ENCODE assay signal across 9 mouse cellular contexts in genomic region chr7:44427666-44428065, GRCm38 (mm10). TPM values are rescaled to one million over a fixed set of nuclear protein-coding genes. Genes with fewer than 3 reads are reported as not detected.
A peak's percentile ranks its signal among the peaks of the same experiment; 100 is the strongest.
DNase-seq lines count a peak whose midpoint lies in the region; ATAC-seq and TF ChIP-seq lines count a peak whose summit lies in the region.
"Had no signal": no experiment of that assay in that cellular context is flagged by ENCODE, and none has a peak within 500 bp of the region (broad histone marks: within the 10 kb centered on the region; RNA-seq: fewer than 3 reads in every experiment).

No protein-coding gene starts in this region.

- no peak overlapping the region for H3K27ac ChIP-seq in heart, embryonic 12.5 days (ENCODE audit: poor library complexity, severe bottlenecking)
- H3K27ac ChIP-seq in ES-E14 (ENCODE audit: insufficient read depth, low read depth, low read length, poor library complexity, severe bottlenecking) = no peak overlapping the region
- peak overlapping the region; percentile 89 for H3K27ac ChIP-seq in forebrain, embryonic 16.5 days (ENCODE audit: low read length)
- H3K27ac ChIP-seq in midbrain, embryonic 10.5 days (replicated peaks) = peak overlapping the region; percentile 99

- ATAC-seq in heart, embryonic 12.5 days (ENCODE audit: insufficient number of reproducible peaks, low FRiP score) = no peak
- no peak; the same call in none of the 2 replicates for ATAC-seq in forebrain, embryonic 16.5 days
- ATAC-seq in monocyte, adult 5-6 weeks (replicated peaks; ENCODE audit: insufficient number of reproducible peaks, low FRiP score, low TSS enrichment, poor library complexity, severe bottlenecking) = no peak

- in situ Hi-C loops in ES-E14 (cut with MboI; ENCODE audit: low sequenced_read_pairs in 2 of 2, unreplicated experiment in 2 of 2) = loop anchor here in 1 of 2 experiments (25.0 kb wide), 1 partner anchor 165 kb away; the partner anchor contains the start of genes Acp4 and Gm15517

- H3K9me3 ChIP-seq in heart, embryonic 12.5 days (replicated peaks) = no peaks in the 10 kb centered on the region
- no peaks in the 10 kb centered on the region for H3K9me3 ChIP-seq in ES-E14 (ENCODE audit: control insufficient read depth, insufficient read depth, low read depth, low read length)
- no peaks in the 10 kb centered on the region for H3K9me3 ChIP-seq in forebrain, embryonic 16.5 days (ENCODE audit: control insufficient read depth, low read length)
- H3K9me3 ChIP-seq in midbrain, embryonic 10.5 days (replicated peaks) = no peaks in the 10 kb centered on the region

- peaks cover 71% of the 10 kb centered on the region for H3K27me3 ChIP-seq in heart, embryonic 12.5 days (replicated peaks)
- no peaks in the 10 kb centered on the region for H3K27me3 ChIP-seq in forebrain, embryonic 16.5 days (replicated peaks; ENCODE audit: control insufficient read depth, insufficient read depth, low read length)
- H3K27me3 ChIP-seq in midbrain, embryonic 10.5 days (ENCODE audit: low read depth, poor library complexity, severe bottlenecking) = peaks cover 54% of the 10 kb centered on the region

- no peaks in the 10 kb centered on the region for H3K36me3 ChIP-seq in heart, embryonic 12.5 days
- no peaks in the 10 kb centered on the region for H3K36me3 ChIP-seq in ES-E14 (ENCODE audit: control insufficient read depth, insufficient read depth, low read length, poor library complexity, severe bottlenecking)
- H3K36me3 ChIP-seq in forebrain, embryonic 16.5 days (ENCODE audit: control insufficient read depth, insufficient read depth) = no peaks in the 10 kb centered on the region
- peaks cover 8% of the 10 kb centered on the region; the same call in 1 of the 2 replicates for H3K36me3 ChIP-seq in midbrain, embryonic 10.5 days

- no peak overlapping the region for H3K9ac ChIP-seq in heart, embryonic 12.5 days
- H3K9ac ChIP-seq in ES-E14 (ENCODE audit: insufficient read depth, low read depth, low read length, poor library complexity, severe bottlenecking) = no peak overlapping the region
- peak overlapping the region; percentile 52; the same call in 1 of the 2 replicates for H3K9ac ChIP-seq in forebrain, embryonic 16.5 days (replicated peaks; ENCODE audit: low read depth, low read length)

- peak overlapping the region; percentile 91 for H3K4me2 ChIP-seq in heart, embryonic 12.5 days
- peak overlapping the region; percentile 61 for H3K4me2 ChIP-seq in forebrain, embryonic 16.5 days (ENCODE audit: low read length)

- peaks cover 18% of the 10 kb centered on the region for H3K4me1 ChIP-seq in heart, embryonic 12.5 days (replicated peaks)
- peaks cover 0 to 12% of the 10 kb centered on the region in 2 experiments; a peak in 1 of 4 replicates for H3K4me1 ChIP-seq in ES-E14 (ENCODE audit: control insufficient read depth in 2 of 2, insufficient read depth in 2 of 2, low read length in 2 of 2, poor library complexity in 1 of 2)
- peaks cover 44% of the 10 kb centered on the region for H3K4me1 ChIP-seq in forebrain, embryonic 16.5 days (replicated peaks; ENCODE audit: control insufficient read depth, insufficient read depth, low read length)
- H3K4me1 ChIP-seq in midbrain, embryonic 10.5 days = peaks cover 62% of the 10 kb centered on the region

- DNase-seq in heart, postnatal 4 days = no peak
- DNase-seq in ES-E14 (ENCODE audit: low read depth, low spot score) (no peak), adipocyte (ENCODE audit: low spot score) (no peak)
- no peak for DNase-seq in midbrain, embryonic 10.5 days (ENCODE audit: low spot score)
- DNase-seq in right cerebral cortex, adult 2 months (ENCODE audit: low spot score in 2 of 2) = no peak
- DNase-seq: kidney, adult 8-10 months had no signal

- 11% methylated on average over 8 of the region's 8 CpGs for WGBS in heart, embryonic 12.5 days
- 11% methylated on average over 8 of the region's 8 CpGs for WGBS in forebrain, embryonic 16.5 days
- whole genome bisulfite sequencing in midbrain, embryonic 10.5 days = 7% methylated on average over 8 of the region's 8 CpGs

- H3K4me3 ChIP-seq in heart, embryonic 12.5 days = peak overlapping the region; percentile 60; the same call in 1 of the 2 replicates
- H3K4me3 ChIP-seq in ES-E14 (ENCODE audit: insufficient read depth in 1 of 2, low read depth in 1 of 2, low read length in 2 of 2, poor library complexity in 1 of 2, severe bottlenecking in 1 of 2) = peak overlapping the region; percentile 18 to 78; a peak in 2 of 4 replicates
- H3K4me3 ChIP-seq in forebrain, embryonic 16.5 days (replicated peaks; ENCODE audit: low read length) = peak overlapping the region; percentile 85
- H3K4me3 ChIP-seq in midbrain, embryonic 10.5 days = peak overlapping the region; percentile 79

TF ChIP-seq in ES-E14, 5 proteins besides CTCF, POLR2A, EP300 and RAD21:
- TF ChIP-seq MAFK (IDR thresholded peaks at IDR 0.05; ENCODE audit: insufficient read depth, low read depth, low read length) = no peak
- no peak for TF ChIP-seq ZNF384 (IDR thresholded peaks at IDR 0.05; ENCODE audit: low read depth, low read length)
- TF ChIP-seq CHD2 (IDR thresholded peaks at IDR 0.05; ENCODE audit: low read depth, low read length) = no peak
- no peak for TF ChIP-seq HCFC1 (IDR thresholded peaks at IDR 0.05; ENCODE audit: borderline replicate concordance, insufficient read depth, low read length)
- TF ChIP-seq ZC3H11A (IDR thresholded peaks at IDR 0.05; ENCODE audit: borderline replicate concordance, low read depth, low read length) = no peak

RNA-seq across cellular contexts. Expression of gene Lrrc4b, which starts 1.2 kb away (rescaled TPM):
- 2.3 and 2.4 TPM in 2 replicates for polyA plus RNA-seq in heart, embryonic 12.5 days (2016; fragmentation: Nextera tagmentation; extraction: Ambion mirVana)
- 10 to 100 TPM; 50.2 to 51.9 TPM for total RNA-seq in heart, postnatal 4 days (2021)
- 0.18 TPM in 1 of 2 replicates, not detected in the other for total RNA-seq in ES-E14 (2012; rRNA removed)
- 10.6 and 12.6 TPM in 2 replicates for polyA plus RNA-seq in forebrain, embryonic 16.5 days (2015; fragmentation: Nextera tagmentation; extraction: Ambion mirVana)
- 2.4 and 3.5 TPM in 2 replicates for polyA plus RNA-seq in midbrain, embryonic 10.5 days (2016; fragmentation: Nextera tagmentation; extraction: Ambion mirVana)
- total RNA-seq in monocyte, adult 5-6 weeks (2017) = not detected in 3 replicates

RNA-seq across cellular contexts. Expression of gene Aspdh, which starts 37.5 kb away (rescaled TPM):
- 0.46 and 1.5 TPM in 2 replicates for polyA plus RNA-seq in heart, embryonic 12.5 days (2016; fragmentation: Nextera tagmentation; extraction: Ambion mirVana)
- total RNA-seq in heart, postnatal 4 days (2021) = 1 to 10 TPM; 2.2 TPM
- total RNA-seq in ES-E14 (2012; rRNA removed) = not detected in 2 replicates
- polyA plus RNA-seq in forebrain, embryonic 16.5 days (2015; fragmentation: Nextera tagmentation; extraction: Ambion mirVana) = 2.6 and 3.7 TPM in 2 replicates
- 0.99 and 2.0 TPM in 2 replicates for polyA plus RNA-seq in midbrain, embryonic 10.5 days (2016; fragmentation: Nextera tagmentation; extraction: Ambion mirVana)
- not detected in 3 replicates for total RNA-seq in monocyte, adult 5-6 weeks (2017)

RNA-seq across cellular contexts. Expression of gene Josd2, which starts 40.1 kb away (rescaled TPM):
- polyA plus RNA-seq in heart, embryonic 12.5 days (2016; fragmentation: Nextera tagmentation; extraction: Ambion mirVana) = 141 and 145 TPM in 2 replicates
- 10 to 100 TPM; 71.8 to 81.4 TPM for total RNA-seq in heart, postnatal 4 days (2021)
- 18.6 and 18.9 TPM in 2 replicates for total RNA-seq in ES-E14 (2012; rRNA removed)
- polyA plus RNA-seq in forebrain, embryonic 16.5 days (2015; fragmentation: Nextera tagmentation; extraction: Ambion mirVana) = 51.4 and 61.8 TPM in 2 replicates
- 71.6 and 76.8 TPM in 2 replicates for polyA plus RNA-seq in midbrain, embryonic 10.5 days (2016; fragmentation: Nextera tagmentation; extraction: Ambion mirVana)
- total RNA-seq in monocyte, adult 5-6 weeks (2017) = 12.9 to 40.9 TPM (median 17.1 TPM) in 3 replicates

RNA-seq across cellular contexts. Expression of gene 1700008O03Rik, which starts 42.0 kb away (rescaled TPM):
- polyA plus RNA-seq in heart, embryonic 12.5 days (2016; fragmentation: Nextera tagmentation; extraction: Ambion mirVana) = 0.40 and 0.94 TPM in 2 replicates
- total RNA-seq in heart, postnatal 4 days (2021) = not detected
- 1.4 and 4.8 TPM in 2 replicates for total RNA-seq in ES-E14 (2012; rRNA removed)
- 0.86 and 2.3 TPM in 2 replicates for polyA plus RNA-seq in forebrain, embryonic 16.5 days (2015; fragmentation: Nextera tagmentation; extraction: Ambion mirVana)
- 1.7 TPM in 2 replicates for polyA plus RNA-seq in midbrain, embryonic 10.5 days (2016; fragmentation: Nextera tagmentation; extraction: Ambion mirVana)
- total RNA-seq in monocyte, adult 5-6 weeks (2017) = 3.5 TPM in 1 of 3 replicates, not detected in the others

RNA-seq across cellular contexts. Expression of gene Syt3, which starts 43.8 kb away (rescaled TPM):
- 0.55 and 0.63 TPM in 2 replicates for polyA plus RNA-seq in heart, embryonic 12.5 days (2016; fragmentation: Nextera tagmentation; extraction: Ambion mirVana)
- total RNA-seq in heart, postnatal 4 days (2021) = 1 to 10 TPM in 1 of 2 experiments, under 1 TPM in 1; 0.88 to 1.4 TPM
- total RNA-seq in ES-E14 (2012; rRNA removed) = 5.8 and 8.0 TPM in 2 replicates
- 27.2 and 37.2 TPM in 2 replicates for polyA plus RNA-seq in forebrain, embryonic 16.5 days (2015; fragmentation: Nextera tagmentation; extraction: Ambion mirVana)
- polyA plus RNA-seq in midbrain, embryonic 10.5 days (2016; fragmentation: Nextera tagmentation; extraction: Ambion mirVana) = 1.9 and 2.0 TPM in 2 replicates
- total RNA-seq in monocyte, adult 5-6 weeks (2017) = not detected in 3 replicates

Comparison
In these comparisons a context has a peak if more than half of its experiments do, and no peak if none do; other contexts are left out.
1. H3K27ac ChIP-seq: peak in forebrain, embryonic 16.5 days (single experiment) and midbrain, embryonic 10.5 days (single experiment); none in heart, embryonic 12.5 days (single experiment) and ES-E14 (single experiment).
2. RNA of gene Lrrc4b, which starts 1.2 kb away (total RNA-seq): 50.2 to 51.9 TPM in heart, postnatal 4 days; 0.18 TPM in ES-E14 and not detected in monocyte, adult 5-6 weeks; every median in the first group is over 10 times any median in the second.
3. Peak in every context shown above with its lines, with median percentiles within 50 percentile points of each other: H3K4me3 ChIP-seq.